Mouse (Mus musculus) left cerebral cortex, adult 2 months (tissue): Measurements from ENCODE around the gene Padi4. TPM values are rescaled to one million over a fixed set of nuclear protein-coding genes. Genes with fewer than 3 reads are reported as not detected.

Experiments used
- DNase-seq, 2 experiments: peaks; one replicate each; pipeline ENCODE4 v3.0.0; 2021 to 2022; ENCODE audit warnings: low spot score in 2 of 2, mixed read lengths in 1 of 2; ENCODE audit errors: extremely low spot score in 1 of 2
- H3K27ac ChIP-seq: fragments of 200-600 bp; 2 replicates; pipeline ENCODE4 v1.8.1; 2022
- H3K4me3 ChIP-seq: fragments of 200-600 bp; 2 replicates; pipeline ENCODE4 v1.8.1; 2022
- CTCF ChIP-seq: fragments of 200-600 bp; IDR thresholded peaks from 2 replicates; pipeline ENCODE4 v1.8.1; 2022; ENCODE audit warnings: antibody characterized with exemption, mild to moderate bottlenecking, moderate library complexity
- intact Hi-C: fragments of 180-260 bp; cut with DNase I; formaldehyde crosslinking; loops from one replicate; pipeline ENCODE4 v1.15.1; 2025
- long read RNA-seq, 2 experiments: library from polyadenylated mRNA; stranded (forward); transcript quantifications; one replicate each; pipeline ENCODE4 v2.0.0; 2021; ENCODE audit warnings: borderline mapping rate in 2 of 2
- total RNA-seq, 2 experiments: library from RNA; stranded (reverse); gene quantifications; 2 replicates each; pipeline ENCODE4 v1.2.3; 2021

Padi4 gene
- total RNA-seq = under 1 TPM in 1 of 2 experiments, not detected in 1; 0.14 TPM
- long read RNA-seq, experiment 1 = 0 reads
- long read RNA-seq, experiment 2 = 0 reads

- Histone ChIP-seq H3K27ac (no peak within 1 kb of the TSS), H3K4me3 (no peak within 1 kb of the TSS)
- no peak for DNase-seq
- intact Hi-C loops = no loop called here
- TF ChIP-seq CTCF = no peak
These were observed at the start of gene Padi4 for GRCm38 (mm10) chr4:140774025-140774800. Padi4 (minus strand) TSS chr4:140774236.

- no peak overlapping the region for H3K27ac ChIP-seq
- no peak overlapping the region for H3K4me3 ChIP-seq
- intact Hi-C loops = loop anchor here (1.0 kb wide), 2 partner anchors 80 to 134 kb away; no protein-coding TSS in a partner anchor
- DNase-seq = peak; percentile 51 to 52
- peak; percentile 67 for TF ChIP-seq CTCF
These were observed 48.0 kb upstream of the Padi4 start for GRCm38 (mm10) chr4:140821988-140822387.

DNA sequence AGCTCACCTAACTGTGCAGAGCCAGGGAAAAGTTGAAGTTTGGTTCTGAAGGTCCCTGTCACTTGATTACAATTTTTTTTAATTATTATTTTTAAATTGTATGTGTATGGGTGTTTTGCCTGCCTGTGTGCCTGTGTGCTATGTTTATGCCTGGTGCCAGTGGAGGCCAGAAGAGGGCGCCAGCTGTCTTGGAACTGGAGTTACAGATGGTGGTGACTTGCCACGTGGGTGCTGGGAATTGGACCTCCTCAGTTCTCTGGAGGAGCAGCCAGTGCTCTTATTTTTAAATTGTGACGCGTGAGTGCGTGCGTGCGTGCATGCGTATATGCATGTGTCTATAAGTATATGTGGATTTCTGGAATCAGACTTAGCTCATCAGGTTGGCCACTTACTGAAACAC, 43.4 kb upstream of the Padi4 start:
- intact Hi-C loops = loop anchor here (5.0 kb wide), 1 partner anchor 50 kb away; no protein-coding TSS in a partner anchor
- Histone ChIP-seq H3K27ac (no peak overlapping the region), H3K4me3 (no peak overlapping the region)
- no peak for DNase-seq
- no peak for TF ChIP-seq CTCF

GRCm38 (mm10) chr4:140815996-140816917, 42.2 kb upstream of the Padi4 start:
- Histone ChIP-seq H3K27ac (no peak overlapping the region), H3K4me3 (no peak overlapping the region)
- TF ChIP-seq CTCF = no peak
- DNase-seq = no peak
- intact Hi-C loops = loop anchor here (5.0 kb wide), 1 partner anchor 49 kb away; no protein-coding TSS in a partner anchor

DNA sequence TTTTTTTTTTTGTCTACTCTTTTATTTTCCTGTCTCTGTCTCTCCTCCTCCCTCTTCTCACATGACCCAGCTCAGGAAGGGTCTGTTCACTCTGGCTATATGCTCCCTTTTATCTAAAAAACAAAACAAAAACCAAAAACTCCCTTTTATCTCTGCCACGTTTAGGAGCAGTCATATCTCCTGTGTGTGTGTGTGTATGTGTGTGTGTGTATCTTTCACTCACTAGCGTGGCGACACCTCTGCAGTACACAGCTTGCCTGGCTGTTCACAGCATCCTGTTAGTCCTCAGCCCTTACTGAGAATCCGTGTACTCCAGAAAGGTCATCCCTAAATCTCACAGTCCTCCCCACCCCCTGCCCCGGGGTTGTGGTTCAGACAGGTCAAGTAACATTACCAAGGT, 41.5 kb upstream of the Padi4 start:
- no peak for TF ChIP-seq CTCF
- no peak for DNase-seq
- Histone ChIP-seq H3K4me3 (no peak overlapping the region), H3K27ac (no peak overlapping the region)
- intact Hi-C loops = loop anchor here (5.0 kb wide), 1 partner anchor 48 kb away; no protein-coding TSS in a partner anchor

- H3K4me3 ChIP-seq = peak overlapping the region; percentile 18; the same call in 1 of the 2 replicates
- no peak overlapping the region for H3K27ac ChIP-seq
- peak; percentile 47 for TF ChIP-seq CTCF
- intact Hi-C loops = loop anchor here (5.0 kb wide), 1 partner anchor 47 kb away; no protein-coding TSS in a partner anchor
- no peak for DNase-seq
These were observed 40.5 kb upstream of the Padi4 start for GRCm38 (mm10) chr4:140814241-140815225.

GRCm38 (mm10) chr4:140813358-140814185, 39.5 kb upstream of the Padi4 start:
- no peak overlapping the region for H3K4me3 ChIP-seq
- intact Hi-C loops = no loop called here
- H3K27ac ChIP-seq = no peak overlapping the region
- TF ChIP-seq CTCF = no peak
- DNase-seq = no peak

- DNase-seq = no peak
- no peak overlapping the region for H3K27ac ChIP-seq
- H3K4me3 ChIP-seq = no peak overlapping the region
- intact Hi-C loops = no loop called here
- no peak for TF ChIP-seq CTCF
These were observed 38.6 kb upstream of the Padi4 start for GRCm38 (mm10) chr4:140812609-140813008.

- no peak for DNase-seq
- intact Hi-C loops = no loop called here
- H3K4me3 ChIP-seq = no peak overlapping the region
- H3K27ac ChIP-seq = no peak overlapping the region
- TF ChIP-seq CTCF = no peak
These were observed 38.2 kb upstream of the Padi4 start for GRCm38 (mm10) chr4:140812191-140812590.

GRCm38 (mm10) chr4:140810458-140811260, 36.6 kb upstream of the Padi4 start, which contains the start of gene Padi3:
Padi3 (minus strand) TSS chr4:140810648.
- intact Hi-C loops = no loop called here
- TF ChIP-seq CTCF = no peak

More at GRCm38 (mm10) chr4:140810458-140811260, 36.6 kb upstream of the Padi4 start, which contains the start of gene Padi3:
- H3K27ac ChIP-seq = no peak within 1 kb of the TSS
- DNase-seq = no peak
- no peak within 1 kb of the TSS for H3K4me3 ChIP-seq
